Mouse (Mus musculus): ENCODE results near the gene Ube2s. TPM values are rescaled to one million over a fixed set of nuclear protein-coding genes. Genes with fewer than 3 reads are reported as not detected.
A peak's percentile ranks its signal among the peaks of the same experiment; 100 is the strongest.
"Not testable (repeated sequence)": the region's sequence is repeated elsewhere in the genome, so short reads cannot be mapped to it uniquely, and the experiment has no call there.

The Ube2s gene
- polyA plus RNA-seq, 1 experiment from 2014 or later, result 472 TPM

GRCm38 (mm10) chr7:4811842-4812302 is 518 bp downstream of the Ube2s start:
- no peaks in the 10 kb centered on the region for H3K27me3 ChIP-seq (replicated peaks; ENCODE audit: control insufficient read depth, insufficient read depth, low read length)
- peak overlapping the region; percentile 93 for H3K27ac ChIP-seq (ENCODE audit: low read depth, low read length)
- H3K4me1 ChIP-seq (ENCODE audit: control insufficient read depth, insufficient read depth, low read length), result peaks cover 20% of the 10 kb centered on the region
- WGBS, result under 1% methylated on average over 27 of the region's 36 CpGs
- peak overlapping the region; percentile 97 for H3K4me3 ChIP-seq (ENCODE audit: low read depth, low read length)
- ATAC-seq (peak; percentile 28), DNase-seq (ENCODE audit: low spot score) (peak; percentile 36)
- H3K36me3 ChIP-seq (ENCODE audit: control insufficient read depth, insufficient read depth, low read length), result peaks cover 34% of the 10 kb centered on the region
- H3K9me3 ChIP-seq (replicated peaks; ENCODE audit: control insufficient read depth, low read length), result no peaks in the 10 kb centered on the region
- H3K4me2 ChIP-seq (ENCODE audit: low read length), result peak overlapping the region; percentile 76
- H3K9ac ChIP-seq (ENCODE audit: low read length), result peak overlapping the region; percentile 98

- H3K4me3 ChIP-seq (ENCODE audit: low read depth, low read length), result peak overlapping the region; percentile 97
- not testable (repeated sequence) for H3K9me3 ChIP-seq (replicated peaks; ENCODE audit: control insufficient read depth, low read length); H3K27me3 ChIP-seq (replicated peaks; ENCODE audit: control insufficient read depth, insufficient read depth, low read length); H3K27ac ChIP-seq (ENCODE audit: low read depth, low read length); DNase-seq (ENCODE audit: low spot score); ATAC-seq
- H3K4me1 ChIP-seq (ENCODE audit: control insufficient read depth, insufficient read depth, low read length), result peaks cover 20% of the 10 kb centered on the region
- 44% methylated on average over 10 of the region's 10 CpGs for WGBS
- H3K9ac ChIP-seq (ENCODE audit: low read length), result peak overlapping the region; percentile 98
- peak overlapping the region; percentile 76 for H3K4me2 ChIP-seq (ENCODE audit: low read length)
- H3K36me3 ChIP-seq (ENCODE audit: control insufficient read depth, insufficient read depth, low read length), result peaks cover 41% of the 10 kb centered on the region
Observed at GRCm38 (mm10) chr7:4811131-4811530, 1.3 kb downstream of the Ube2s start.

- Histone ChIP-seq H3K4me2 (ENCODE audit: low read length) (no peak overlapping the region), H3K4me3 (ENCODE audit: low read depth, low read length) (no peak overlapping the region), H3K4me1 (ENCODE audit: control insufficient read depth, insufficient read depth, low read length) (peaks cover 16% of the 10 kb centered on the region), H3K36me3 (ENCODE audit: control insufficient read depth, insufficient read depth, low read length) (peaks cover 64% of the 10 kb centered on the region), H3K27ac (ENCODE audit: low read depth, low read length) (no peak overlapping the region), H3K27me3 (replicated peaks; ENCODE audit: control insufficient read depth, insufficient read depth, low read length) (no peaks in the 10 kb centered on the region), H3K9ac (ENCODE audit: low read length) (no peak overlapping the region), H3K9me3 (replicated peaks; ENCODE audit: control insufficient read depth, low read length) (no peaks in the 10 kb centered on the region)
- ATAC-seq (no peak; the same call in 1 of the 2 replicates), DNase-seq (ENCODE audit: low spot score) (peak; percentile 69)
- WGBS, result 95% methylated on average over 7 of the region's 7 CpGs
Observed at GRCm38 (mm10) chr7:4806716-4807115, 5.7 kb downstream of the Ube2s start.

- Histone ChIP-seq H3K27ac (ENCODE audit: low read depth, low read length) (no peak overlapping the region), H3K4me3 (ENCODE audit: low read depth, low read length) (no peak overlapping the region), H3K36me3 (ENCODE audit: control insufficient read depth, insufficient read depth, low read length) (peaks cover 52% of the 10 kb centered on the region), H3K27me3 (replicated peaks; ENCODE audit: control insufficient read depth, insufficient read depth, low read length) (no peaks in the 10 kb centered on the region), H3K9ac (ENCODE audit: low read length) (no peak overlapping the region), H3K4me2 (ENCODE audit: low read length) (no peak overlapping the region), H3K4me1 (ENCODE audit: control insufficient read depth, insufficient read depth, low read length) (no peaks in the 10 kb centered on the region), H3K9me3 (replicated peaks; ENCODE audit: control insufficient read depth, low read length) (no peaks in the 10 kb centered on the region)
- DNase-seq (ENCODE audit: low spot score) (no peak), ATAC-seq (no peak)
Observed at GRCm38 (mm10) chr7:4802247-4802646, 10.1 kb downstream of the Ube2s start.

- no peaks in the 10 kb centered on the region for H3K9me3 ChIP-seq (replicated peaks; ENCODE audit: control insufficient read depth, low read length)
- H3K4me2 ChIP-seq (ENCODE audit: low read length), result no peak overlapping the region
- no peak overlapping the region for H3K4me3 ChIP-seq (ENCODE audit: low read depth, low read length)
- no peak overlapping the region for H3K27ac ChIP-seq (ENCODE audit: low read depth, low read length)
- no peaks in the 10 kb centered on the region for H3K27me3 ChIP-seq (replicated peaks; ENCODE audit: control insufficient read depth, insufficient read depth, low read length)
- H3K36me3 ChIP-seq (ENCODE audit: control insufficient read depth, insufficient read depth, low read length), result peaks cover 45% of the 10 kb centered on the region
- no peak for ATAC-seq
- 0 out of 2 replicates have a peak, but pooled peaks cover 4% of the 10 kb centered on the region for H3K4me1 ChIP-seq (ENCODE audit: control insufficient read depth, insufficient read depth, low read length)
- 71% methylated on average over 7 of the region's 7 CpGs for WGBS
- no peak overlapping the region for H3K9ac ChIP-seq (ENCODE audit: low read length)
- DNase-seq (ENCODE audit: low spot score), result peak; percentile 77
Observed at GRCm38 (mm10) chr7:4795767-4796433, 16.5 kb downstream of the Ube2s start.

GRCm38 (mm10) chr7:4794631-4795168 is 17.7 kb downstream of the Ube2s start:
- ATAC-seq, result no peak
- Histone ChIP-seq H3K4me2 (ENCODE audit: low read length) (no peak overlapping the region), H3K27me3 (replicated peaks; ENCODE audit: control insufficient read depth, insufficient read depth, low read length) (0 out of 2 replicates have a peak, but pooled peaks cover 4% of the 10 kb centered on the region), H3K4me1 (ENCODE audit: control insufficient read depth, insufficient read depth, low read length) (0 out of 2 replicates have a peak, but pooled peaks cover 4% of the 10 kb centered on the region), H3K36me3 (ENCODE audit: control insufficient read depth, insufficient read depth, low read length) (peaks cover 45% of the 10 kb centered on the region), H3K4me3 (ENCODE audit: low read depth, low read length) (no peak overlapping the region), H3K27ac (ENCODE audit: low read depth, low read length) (no peak overlapping the region), H3K9ac (ENCODE audit: low read length) (no peak overlapping the region), H3K9me3 (replicated peaks; ENCODE audit: control insufficient read depth, low read length) (no peaks in the 10 kb centered on the region)
- no peak for DNase-seq (ENCODE audit: low spot score)
- 89% methylated on average over 3 of the region's 3 CpGs for WGBS

GRCm38 (mm10) chr7:4793674-4794073 is 18.7 kb downstream of the Ube2s start:
- 0 out of 2 replicates have a peak, but pooled peaks cover 4% of the 10 kb centered on the region for H3K4me1 ChIP-seq (ENCODE audit: control insufficient read depth, insufficient read depth, low read length)
- no peak overlapping the region for H3K27ac ChIP-seq (ENCODE audit: low read depth, low read length)
- H3K27me3 ChIP-seq (replicated peaks; ENCODE audit: control insufficient read depth, insufficient read depth, low read length), result 0 out of 2 replicates have a peak, but pooled peaks cover 4% of the 10 kb centered on the region
- peak overlapping the region; percentile 87 for H3K9ac ChIP-seq (ENCODE audit: low read length)
- H3K9me3 ChIP-seq (replicated peaks; ENCODE audit: control insufficient read depth, low read length), result no peaks in the 10 kb centered on the region
- WGBS, result 43% methylated on average over 4 of the region's 4 CpGs
- DNase-seq (ENCODE audit: low spot score) (no peak), ATAC-seq (no peak)
- peaks cover 45% of the 10 kb centered on the region for H3K36me3 ChIP-seq (ENCODE audit: control insufficient read depth, insufficient read depth, low read length)
- H3K4me2 ChIP-seq (ENCODE audit: low read length), result peak overlapping the region; percentile 80
- peak overlapping the region; percentile 63 for H3K4me3 ChIP-seq (ENCODE audit: low read depth, low read length)

- WGBS, result under 1% methylated on average over 31 of the region's 31 CpGs
- not testable (repeated sequence) for H3K27me3 ChIP-seq (replicated peaks; ENCODE audit: control insufficient read depth, insufficient read depth, low read length); ATAC-seq; H3K4me1 ChIP-seq (ENCODE audit: control insufficient read depth, insufficient read depth, low read length); H3K9me3 ChIP-seq (replicated peaks; ENCODE audit: control insufficient read depth, low read length); DNase-seq (ENCODE audit: low spot score)
- Histone ChIP-seq H3K9ac (ENCODE audit: low read length) (peak overlapping the region; percentile 87), H3K36me3 (ENCODE audit: control insufficient read depth, insufficient read depth, low read length) (peaks cover 42% of the 10 kb centered on the region), H3K4me2 (ENCODE audit: low read length) (peak overlapping the region; percentile 80), H3K27ac (ENCODE audit: low read depth, low read length) (peak overlapping the region; percentile 80), H3K4me3 (ENCODE audit: low read depth, low read length) (peak overlapping the region; percentile 63)
Observed at GRCm38 (mm10) chr7:4793248-4793647, 19.1 kb downstream of the Ube2s start.

Data from forebrain, embryonic 14.5 days (tissue).